Mouse (Mus musculus) cerebellum, postnatal 36 days (tissue): ENCODE results near the gene Mylk2.

ENCODE experiments used
- DNase-seq, 2 experiments: peaks; one replicate each; pipeline ENCODE4 v3.0.0; 2021 to 2022; ENCODE audit warnings: mixed read lengths in 2 of 2

Gene Mylk2

DNA sequence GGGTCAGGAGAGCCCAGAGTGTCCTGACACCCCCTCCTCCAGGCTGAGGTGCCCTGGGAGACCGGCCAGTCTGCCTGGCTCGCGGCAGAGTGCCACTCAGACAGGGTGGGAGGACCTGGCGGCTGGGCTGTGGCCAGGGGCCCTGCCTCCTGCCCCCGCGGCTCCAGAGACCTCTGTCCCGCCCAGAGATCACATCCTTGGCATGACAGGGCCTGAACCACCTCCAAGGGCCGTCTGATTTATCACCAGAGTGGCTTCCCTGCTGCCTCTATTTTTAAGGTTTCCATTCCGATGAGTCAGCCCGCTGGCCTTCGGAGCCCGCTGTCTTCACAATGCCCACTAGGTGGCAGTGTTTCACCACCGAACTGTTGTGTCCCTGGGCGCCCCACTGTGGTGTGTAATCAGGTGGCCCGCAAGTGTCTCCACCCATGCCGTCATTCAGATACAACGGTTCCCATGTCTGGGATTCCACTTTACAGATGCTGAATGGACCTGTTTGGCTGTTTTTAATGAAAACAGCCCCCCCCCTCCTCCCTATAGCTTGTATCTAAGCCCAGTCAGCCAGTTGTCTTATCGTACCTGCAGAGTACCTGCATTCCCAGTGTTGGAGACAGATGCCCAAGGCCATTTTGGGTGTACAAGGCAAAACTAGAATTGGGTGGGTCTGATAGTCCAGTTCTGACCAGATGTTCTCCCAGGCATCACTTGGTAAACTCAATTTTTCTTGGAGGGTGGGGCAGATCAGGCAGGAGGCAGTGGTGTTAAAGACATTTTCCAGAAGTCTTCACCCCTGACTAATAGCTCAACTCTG, 3.4 kb downstream of the Mylk2 start:
- peak; percentile 90 to 94 for DNase-seq

DNA sequence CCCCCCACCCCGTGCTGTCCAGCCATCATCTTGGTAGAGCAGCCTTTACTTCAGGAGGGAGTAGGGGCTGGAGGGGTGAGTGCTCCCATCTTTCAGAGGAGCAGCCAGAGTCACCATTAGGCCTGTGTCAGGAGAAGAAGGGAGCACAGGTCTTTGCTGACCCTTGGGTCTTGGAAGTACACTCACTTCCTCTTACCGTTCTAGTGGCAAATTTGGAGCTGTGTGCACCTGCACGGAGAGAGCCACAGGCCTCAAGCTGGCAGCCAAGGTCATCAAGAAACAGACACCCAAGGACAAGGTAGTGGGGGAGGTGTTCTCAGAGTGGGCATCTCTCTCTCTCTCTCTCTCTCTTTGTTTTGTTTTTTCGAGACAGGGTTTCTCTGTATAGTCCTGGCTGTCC, 4.3 kb downstream of the Mylk2 start:
- DNase-seq: no peak

DNA sequence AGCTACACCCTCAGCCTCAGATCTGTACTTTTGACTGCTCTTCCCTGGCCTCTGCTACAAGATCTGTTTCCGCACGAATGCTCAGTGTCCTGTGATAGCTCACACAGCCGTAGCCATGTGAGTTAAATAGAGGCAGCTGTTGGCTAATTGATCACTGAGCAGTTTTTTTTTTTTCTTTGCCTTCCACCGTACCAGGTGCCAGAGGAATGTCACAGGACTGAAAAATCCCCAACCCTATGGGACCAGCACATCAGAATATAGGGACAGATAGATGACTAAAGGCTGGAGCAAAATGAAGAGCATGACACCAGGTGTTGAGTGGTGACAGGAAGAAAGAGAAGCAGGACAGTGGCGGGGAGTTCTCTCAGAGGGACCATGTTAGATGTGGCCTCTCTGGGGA, 5.0 kb downstream of the Mylk2 start:
- no peak for DNase-seq

DNA sequence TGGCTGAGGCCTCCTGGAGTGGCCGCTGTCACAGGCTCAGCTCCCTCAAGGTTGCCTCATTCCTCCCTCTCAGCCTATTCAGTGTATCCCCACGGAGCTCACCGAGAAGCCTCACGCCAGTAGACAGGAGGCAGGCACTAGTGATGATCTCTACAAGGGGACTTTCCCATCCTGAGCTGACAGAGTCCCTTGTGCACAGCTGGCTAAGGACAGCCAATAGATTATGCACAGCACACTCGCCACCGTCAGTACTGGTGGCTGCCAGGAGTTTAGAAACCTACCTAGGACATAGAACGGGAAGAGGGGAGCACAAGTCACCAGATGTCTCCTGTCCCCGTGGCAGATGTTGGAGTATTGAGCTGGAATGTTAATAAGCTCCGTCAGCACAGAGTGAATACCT, 6.5 kb downstream of the Mylk2 start:
- no peak for DNase-seq

DNA sequence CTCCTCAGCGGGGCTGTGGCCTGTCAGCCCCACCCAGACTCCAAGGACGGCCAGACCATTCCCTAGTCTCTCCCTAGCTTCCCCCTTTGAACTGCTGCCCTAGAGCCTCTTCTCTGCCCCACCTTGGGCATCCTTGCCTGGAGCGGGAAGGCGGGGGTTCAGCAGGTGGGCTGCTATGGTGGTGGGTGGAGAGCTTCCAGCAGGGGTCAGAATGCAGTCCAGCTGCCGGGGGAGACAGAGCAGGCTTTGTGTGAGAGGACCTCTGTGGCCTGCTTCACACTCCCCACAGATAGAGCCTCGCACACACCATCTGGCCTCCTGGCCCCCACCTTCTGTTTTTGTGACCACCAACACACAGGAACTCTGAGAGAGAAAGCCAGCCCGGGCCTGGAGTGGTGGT, 11.2 kb downstream of the Mylk2 start:
- DNase-seq: no peak

DNA sequence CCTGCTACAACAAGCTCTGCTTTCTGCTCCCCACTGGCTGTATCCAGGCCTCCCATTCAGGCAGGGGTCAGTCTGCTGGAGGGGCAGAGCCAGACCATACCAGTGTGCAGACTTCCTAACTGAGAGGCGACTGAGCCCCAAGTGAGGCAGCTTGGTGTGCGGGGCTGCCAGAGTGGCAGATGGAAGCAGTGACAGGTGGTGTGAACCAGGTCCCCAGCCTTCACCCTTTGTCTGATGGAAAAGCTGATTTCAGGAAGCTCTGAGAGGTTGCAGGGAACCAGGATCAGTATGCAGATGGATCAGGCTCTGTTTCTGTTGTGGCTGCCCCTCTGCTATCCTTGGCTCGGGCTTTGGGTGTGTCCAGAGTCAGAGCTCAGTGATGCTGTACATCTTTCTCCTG, 12.5 kb downstream of the Mylk2 start:
- DNase-seq: peak; percentile 63 to 70

DNA sequence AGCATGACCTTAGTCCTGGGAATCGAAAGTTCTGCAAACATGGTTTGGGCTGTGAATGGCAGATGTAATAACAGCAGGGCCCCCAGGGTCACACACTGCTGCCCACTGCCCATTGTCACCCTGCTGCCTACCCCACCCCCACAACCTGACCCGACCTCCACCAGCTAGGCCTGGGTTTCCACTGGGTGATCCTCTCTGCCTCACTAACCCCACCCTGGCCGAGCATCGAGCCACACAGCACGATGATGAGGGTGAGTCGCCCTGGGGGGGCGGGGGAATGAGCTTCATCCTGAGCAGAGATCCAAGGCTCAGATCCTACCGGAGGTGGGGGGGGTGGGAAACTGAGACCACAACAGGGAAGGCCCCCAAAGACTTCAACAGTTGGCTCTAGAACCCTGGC, 13.0 kb downstream of the Mylk2 start:
- no peak for DNase-seq

DNA sequence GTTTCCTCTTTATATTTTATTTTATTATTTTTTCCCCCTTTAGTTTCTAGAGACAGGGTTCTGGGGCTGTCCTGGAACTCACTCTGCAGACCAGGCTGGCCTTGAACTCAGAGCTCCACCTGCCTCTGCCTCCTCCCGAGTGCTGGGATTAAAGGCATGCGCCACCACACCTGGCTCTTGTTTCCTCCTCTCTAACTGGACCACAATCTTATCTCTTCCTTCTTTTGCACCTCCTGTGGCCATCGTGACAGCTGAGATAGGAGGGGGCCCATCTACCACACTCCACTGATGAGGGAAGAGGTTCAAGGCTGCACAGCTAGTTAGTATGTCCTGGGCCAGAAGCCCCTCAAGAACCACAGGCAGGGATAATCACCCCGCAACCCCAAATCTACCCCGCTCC, 13.4 kb downstream of the Mylk2 start:
- no peak for DNase-seq

DNA sequence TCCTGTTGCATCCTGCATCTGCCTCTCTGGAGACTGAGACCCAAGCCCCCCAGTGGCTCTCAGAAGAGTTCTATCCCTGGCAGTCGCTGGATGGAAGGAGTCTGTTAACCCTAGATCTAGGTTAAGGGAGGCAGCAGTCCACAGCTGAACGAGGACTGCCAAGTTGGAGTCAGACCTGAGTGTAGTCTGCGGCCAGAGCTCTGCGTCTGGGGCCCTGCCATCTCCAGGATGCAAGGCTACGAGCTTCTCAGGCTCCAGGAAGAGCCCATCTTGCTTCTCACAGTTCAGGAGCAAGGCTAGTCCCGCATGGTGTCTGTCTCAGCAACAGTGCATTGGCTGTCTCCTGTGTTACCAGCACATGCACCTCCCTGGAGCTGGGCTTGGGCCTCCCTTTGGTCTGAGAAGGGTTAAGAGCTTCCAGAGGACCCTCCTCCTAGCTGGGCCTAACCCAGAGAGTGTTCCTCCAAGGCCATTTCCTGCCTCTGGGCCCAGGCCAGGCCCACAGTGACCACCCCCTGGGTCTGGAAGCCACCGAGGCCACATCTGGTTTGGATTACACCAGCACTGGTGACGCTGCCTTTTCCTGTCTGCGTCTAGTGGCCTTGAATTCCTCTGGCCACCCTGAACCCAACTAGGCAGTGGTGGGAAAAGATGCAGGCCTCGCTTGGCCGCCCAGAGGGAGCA, 14.2 kb downstream of the Mylk2 start:
- no peak for DNase-seq

DNA sequence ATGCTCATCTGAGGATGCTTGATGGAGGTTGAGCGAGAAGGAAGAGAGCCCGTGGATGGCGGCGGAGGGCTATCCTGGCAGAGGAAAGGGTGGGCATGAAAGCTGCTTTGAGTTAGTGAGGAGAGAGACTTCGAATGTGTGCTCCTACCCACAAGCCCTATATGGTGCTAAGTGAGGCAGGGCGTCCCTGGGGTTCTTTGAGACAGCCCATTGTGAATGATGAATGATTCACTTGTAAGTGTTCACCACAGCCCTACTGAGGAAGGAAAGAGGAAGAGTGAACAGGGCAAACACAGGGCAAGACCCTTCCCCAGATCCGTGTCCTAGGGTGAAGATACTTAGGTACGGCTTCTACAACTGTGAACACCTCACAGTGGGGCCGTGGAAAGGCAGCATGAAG, 15.7 kb downstream of the Mylk2 start:
- no peak for DNase-seq

DNA sequence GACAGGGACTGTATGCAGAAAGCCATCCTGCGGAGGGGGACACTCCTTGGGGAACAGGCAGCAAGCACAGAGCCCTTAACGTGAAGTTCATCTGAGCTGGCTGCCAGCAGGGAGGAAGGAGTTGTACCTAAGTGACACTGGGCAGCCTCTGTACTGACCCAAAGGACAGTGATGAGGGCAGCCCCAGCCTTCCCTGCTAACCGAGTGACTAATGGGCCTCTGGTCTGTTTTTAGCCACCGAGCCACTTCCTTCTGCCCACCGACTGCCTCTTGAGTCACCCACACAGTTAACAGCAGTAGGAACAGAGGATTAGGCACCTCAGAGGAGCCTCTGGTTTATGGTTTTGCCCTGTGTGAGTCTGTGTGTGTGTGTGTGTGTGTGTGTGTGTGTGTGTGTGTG, 16.2 kb downstream of the Mylk2 start:
- DNase-seq: no peak

DNA sequence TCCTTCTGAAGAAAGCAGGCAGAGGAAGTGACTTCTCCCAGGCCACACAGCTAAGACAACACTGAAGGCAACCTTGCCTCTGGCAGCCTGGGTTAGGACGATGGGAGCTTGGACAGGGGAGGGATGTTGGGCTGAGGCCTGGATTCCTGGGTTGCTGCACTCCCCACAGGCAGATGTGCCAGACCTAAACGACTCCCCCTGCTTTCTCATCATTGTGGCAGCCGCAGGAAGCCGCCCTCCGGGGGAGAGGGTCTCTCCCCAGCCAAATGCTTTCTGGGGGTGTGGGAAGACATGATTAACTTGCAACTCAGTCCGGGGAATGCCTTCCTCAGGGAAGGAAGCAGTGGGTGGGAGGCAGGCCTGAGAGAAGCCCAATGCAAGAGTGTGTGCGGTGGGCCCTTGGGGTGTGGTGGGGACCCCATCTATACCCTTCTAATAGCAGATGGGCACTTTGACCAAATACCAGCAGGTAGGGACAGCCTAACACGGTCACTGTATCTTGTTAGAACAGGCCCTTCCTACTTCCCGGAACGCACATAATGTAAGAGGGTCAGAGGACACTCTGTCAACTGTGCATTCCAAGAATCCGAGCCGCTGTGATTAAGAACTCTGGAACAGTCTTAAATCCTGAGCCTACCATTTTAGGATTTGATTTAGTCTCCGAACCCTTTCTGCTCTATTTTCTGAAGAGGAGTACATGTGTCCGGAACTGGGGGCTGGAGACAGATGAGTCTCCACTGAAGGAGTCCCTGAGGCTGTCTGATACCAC, 17.3 kb downstream of the Mylk2 start:
- no peak for DNase-seq

DNA sequence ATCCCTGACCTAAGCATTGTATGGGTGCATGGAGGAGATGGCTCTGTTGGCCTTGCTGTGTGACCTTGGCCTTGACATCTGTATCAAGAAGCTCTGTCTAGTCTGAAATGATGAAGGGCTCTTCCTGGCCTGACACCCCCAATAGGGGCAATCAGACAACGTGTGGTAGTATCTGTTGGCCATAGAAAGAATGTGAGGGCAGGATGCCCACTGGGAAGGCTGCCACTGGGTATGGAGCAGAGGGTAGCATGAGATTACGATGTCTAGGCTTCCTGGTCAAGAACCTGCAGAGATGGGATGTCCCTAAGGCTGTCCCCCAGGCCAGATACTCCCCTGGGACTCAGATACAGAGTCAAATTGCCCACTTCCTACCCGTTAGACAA, 17.8 kb downstream of the Mylk2 start:
- DNase-seq: no peak

DNA sequence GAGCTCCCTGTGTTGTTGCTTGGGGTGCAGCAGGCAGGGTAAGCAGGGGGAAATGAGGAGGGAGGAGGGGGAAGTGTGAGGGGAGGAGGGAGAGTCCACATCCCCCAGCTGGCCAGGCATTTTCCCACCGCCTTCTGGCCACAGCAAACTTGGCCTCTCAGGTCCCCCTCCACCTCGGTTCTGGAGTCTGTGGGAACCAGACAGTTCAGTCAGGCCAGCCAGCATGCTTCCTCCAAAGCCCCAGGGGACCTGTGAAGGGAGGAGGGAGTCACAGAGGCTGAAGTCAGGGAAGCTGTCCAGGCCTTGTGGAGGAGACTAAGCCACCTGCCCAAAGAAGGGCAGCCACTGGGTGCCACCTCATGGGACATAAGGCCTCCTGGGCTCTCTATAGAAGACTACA, 19.1 kb downstream of the Mylk2 start:
- no peak for DNase-seq

DNA sequence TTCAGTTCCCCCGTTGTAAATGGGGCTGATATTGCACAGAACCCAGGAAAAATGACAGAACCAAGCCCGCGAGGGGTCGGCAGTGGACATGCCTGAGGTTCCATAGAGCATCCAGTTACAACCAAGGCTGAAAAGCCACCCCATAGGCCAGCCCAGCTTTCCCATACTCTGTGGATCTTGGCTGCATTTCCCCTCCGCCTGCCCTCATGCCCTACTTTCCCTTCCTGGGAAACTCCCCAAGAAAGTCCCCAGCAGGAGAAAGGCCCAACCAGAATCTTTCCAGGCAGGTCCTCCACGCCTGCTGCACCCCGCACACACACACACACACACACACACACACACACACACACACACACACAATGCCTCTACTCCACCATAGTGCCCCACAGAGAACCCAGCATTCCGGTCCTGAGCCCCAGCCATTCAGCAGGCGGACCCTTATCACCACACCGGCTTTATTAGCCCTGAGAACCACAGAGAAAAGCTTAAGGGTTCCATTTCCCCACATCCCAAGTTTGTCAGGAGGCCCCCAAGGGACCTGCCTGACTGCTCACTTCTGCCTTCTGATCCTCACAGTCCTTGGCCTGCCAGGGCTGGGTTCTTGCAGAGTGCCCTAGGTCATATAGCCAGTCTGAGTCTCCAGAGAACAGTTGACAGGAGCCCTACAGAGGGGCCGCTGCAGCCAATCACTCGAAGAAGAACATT, 20.5 kb downstream of the Mylk2 start:
- no peak for DNase-seq

DNA sequence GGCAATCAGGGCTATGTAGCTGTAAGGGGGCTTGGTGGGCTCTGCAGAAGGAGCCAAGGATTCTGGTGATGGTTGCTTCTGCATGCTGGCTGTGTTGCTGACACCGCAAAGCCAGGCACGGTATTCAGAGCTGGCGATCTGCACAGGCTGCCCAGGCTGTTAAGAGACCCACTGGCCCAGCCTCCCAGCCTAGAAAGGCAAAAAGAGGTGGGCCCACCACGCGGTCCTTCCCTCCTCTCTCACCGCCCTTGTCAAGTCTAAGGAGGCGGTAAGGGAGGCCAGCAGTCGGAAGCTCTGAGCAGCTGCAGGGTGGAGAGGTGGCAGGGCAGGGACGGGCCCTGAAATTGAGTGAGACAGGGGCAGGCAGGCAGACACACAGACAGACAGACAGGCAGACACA, 21.9 kb downstream of the Mylk2 start, which contains the start of gene Foxs1:
Gene Foxs1 (minus strand): TSS at position 161 of the 400 bp plus-strand sequence.
- DNase-seq: no peak

DNA sequence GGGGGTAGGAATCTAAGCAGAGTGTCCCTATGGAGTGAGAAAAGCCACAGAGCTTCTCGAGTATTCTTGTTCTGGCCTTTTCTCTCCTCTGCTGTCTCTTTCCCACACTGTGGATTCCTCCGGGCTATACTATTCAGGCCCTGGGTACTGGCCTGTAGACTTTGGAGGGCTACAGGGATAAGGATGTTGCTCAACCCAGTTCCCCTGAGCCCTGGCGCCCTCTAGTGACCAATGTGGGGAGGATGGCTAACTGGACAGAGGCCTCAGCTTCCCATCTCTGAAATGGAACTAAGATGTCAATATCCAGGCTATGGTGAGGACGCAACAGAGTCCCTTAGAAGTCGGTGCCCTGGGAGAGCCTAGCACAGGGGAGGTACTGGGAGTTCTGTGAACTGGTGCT, 22.5 kb downstream of the Mylk2 start:
- peak; percentile 54 to 67 for DNase-seq

DNA sequence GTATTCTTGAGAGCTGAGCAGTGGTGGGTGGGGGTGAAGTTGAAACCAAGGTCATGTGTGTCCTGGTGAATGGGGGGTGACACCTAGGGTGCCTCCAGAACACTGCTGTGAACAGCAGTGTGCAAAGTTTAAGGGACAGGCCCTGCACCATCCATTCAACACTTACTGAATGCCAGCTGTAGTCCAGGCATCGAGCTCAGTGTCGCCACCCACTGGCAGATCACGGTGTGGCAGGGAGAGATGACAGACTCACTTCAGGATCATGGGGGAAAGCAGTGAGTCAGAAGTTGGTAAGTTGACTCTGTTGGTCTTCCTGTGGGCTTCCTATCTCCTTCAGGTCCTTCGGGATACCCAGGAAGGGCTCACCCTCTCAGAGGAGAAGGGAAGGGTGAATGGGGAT, 28.7 kb downstream of the Mylk2 start:
- peak; percentile 61 to 63 for DNase-seq

DNA sequence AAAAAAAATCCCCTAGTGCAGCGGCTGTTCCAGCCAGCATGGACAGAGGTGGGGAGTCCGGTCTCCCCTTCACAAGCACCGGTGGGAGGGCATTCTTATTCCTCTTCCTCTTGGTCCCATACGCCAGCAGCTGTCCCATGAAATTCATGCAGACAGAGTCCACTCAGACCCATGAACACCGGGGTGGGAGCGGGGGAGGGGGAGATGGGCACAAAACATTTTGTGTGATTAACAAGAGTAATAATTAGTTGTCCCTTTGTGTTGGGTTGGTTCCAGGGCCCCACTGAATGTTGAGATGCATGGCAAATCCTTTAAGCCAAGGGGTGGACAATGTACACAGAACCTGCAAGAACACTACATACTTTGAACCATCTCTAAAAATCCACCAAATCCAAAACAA, 30.0 kb downstream of the Mylk2 start:
- peak in 1 of 2 experiments; percentile 3 for DNase-seq

DNA sequence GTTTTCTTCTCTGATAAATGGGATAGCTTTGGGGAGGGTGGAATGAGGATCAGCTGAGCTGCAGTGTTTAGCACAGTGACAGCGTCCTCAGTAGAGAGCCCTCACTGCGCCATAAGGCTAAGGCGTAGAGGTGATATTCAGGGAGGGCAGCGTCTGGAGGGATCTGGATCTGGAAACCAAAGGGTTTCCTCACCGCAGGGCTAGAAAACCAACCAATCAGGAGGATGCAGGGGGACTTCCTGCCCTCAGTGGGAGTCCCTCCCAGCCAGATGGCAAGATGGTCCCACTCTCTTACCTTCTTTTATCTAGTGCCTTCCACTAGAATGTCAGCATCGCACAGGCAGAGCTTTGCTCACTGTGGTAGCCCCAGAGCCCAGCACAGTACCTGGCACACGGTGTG, 30.6 kb downstream of the Mylk2 start:
- DNase-seq: peak in 1 of 2 experiments; percentile 1

DNA sequence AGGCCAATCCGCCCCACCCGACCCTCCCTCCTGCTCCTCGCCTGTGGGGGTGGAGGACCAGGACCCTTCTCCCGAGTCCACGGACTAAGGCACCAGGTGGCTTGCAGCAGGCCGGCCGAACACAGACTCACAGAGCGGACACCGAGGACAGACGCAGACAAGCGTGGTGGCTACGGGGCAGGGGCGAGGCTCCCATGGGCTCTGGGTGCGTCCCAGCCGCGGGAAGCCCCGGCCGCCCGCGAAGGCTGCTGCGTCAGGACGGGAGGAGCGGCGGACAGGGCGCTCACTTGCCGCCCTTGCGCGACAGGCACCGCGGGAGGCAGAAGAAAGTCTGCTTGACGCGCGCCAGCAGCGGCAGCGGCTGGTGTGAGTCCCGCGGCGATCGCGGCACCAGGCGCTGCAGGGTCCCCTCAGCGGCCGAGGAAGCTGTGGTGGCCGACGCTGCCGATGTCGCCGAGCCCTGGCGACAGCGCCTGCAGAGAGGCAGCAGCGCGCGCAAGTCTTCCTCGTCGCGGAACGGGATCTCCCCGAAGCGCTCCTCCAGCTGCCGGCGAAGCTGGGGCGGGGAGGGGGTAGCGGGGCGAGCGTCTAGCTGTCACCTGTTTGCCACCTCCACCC, 31.9 kb downstream of the Mylk2 start:
- no peak for DNase-seq

DNA sequence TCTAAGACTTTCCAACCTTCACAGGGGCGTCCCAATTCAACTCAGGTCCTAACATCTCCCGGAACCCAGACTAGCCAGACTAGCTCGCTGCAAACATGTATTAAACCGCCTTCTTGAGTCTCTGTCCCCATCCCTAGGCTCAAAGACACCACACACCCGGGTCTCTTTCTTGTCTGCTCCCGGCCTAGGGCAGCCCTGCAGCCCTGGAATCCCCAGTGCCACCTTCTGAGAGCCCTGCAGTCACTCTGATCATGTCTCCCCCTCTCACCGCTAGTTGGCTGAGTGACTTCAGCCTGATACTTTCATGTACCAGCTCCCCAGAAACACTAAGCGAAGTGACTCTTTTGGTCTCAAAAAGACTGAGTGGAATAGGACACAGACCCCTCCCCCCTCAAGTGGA, 32.4 kb downstream of the Mylk2 start:
- no peak for DNase-seq

DNA sequence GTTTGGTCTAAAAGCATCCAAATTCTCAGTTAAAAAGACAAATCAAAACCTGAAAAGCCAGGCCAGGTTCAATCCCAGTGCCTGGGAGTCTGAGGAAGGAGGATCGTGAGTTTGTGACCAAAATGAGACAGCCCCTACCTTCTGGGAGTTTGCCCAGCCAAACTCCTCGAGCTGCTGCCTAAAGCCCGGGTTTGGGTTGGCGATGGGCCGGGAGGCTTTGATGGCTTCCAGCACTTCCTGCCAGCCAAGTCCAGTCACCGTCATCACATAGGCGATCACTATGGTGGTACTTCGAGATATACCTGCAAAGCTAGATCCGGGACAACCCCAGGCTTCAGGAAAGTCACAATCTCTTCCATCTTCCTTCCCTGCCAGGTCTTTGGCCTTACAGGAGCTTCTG, 32.9 kb downstream of the Mylk2 start:
- no peak for DNase-seq
